Mouse (Mus musculus): ENCODE results near the gene Chst11. TPM values are rescaled to one million over a fixed set of nuclear protein-coding genes. Genes with fewer than 3 reads are reported as not detected.
A peak's percentile ranks its signal among the peaks of the same experiment; 100 is the strongest.

Gene Chst11
- total and polyA plus RNA-seq, 2 experiments from 2014 or later = 0.57 to 6.6 TPM

DNA sequence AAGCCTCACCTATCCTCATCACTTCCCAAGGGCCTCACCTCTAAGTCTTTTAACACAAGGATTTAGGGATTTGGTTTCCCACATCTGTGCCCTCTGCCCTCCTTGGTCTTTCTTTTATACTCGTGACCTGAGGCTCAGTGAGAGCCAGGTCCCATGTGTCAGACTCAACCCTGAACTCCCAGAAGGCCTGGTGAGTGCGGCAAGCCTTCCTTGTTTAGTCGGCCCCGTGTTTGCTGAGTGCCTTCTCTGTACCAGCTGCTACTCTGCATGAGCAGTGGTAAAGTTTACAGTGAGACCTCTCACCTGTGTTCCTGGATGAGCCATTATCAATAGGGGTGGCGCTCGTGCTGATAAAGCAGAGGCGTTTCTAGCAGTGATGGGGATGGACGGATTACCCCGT lies 134.6 kb downstream of the Chst11 start:
- TF ChIP-seq CTCF (IDR thresholded peaks at IDR 0.05; ENCODE audit: low read depth) (no peak), EP300 (IDR thresholded peaks at IDR 0.05; ENCODE audit: low read depth) (no peak)
- ATAC-seq (ENCODE audit: insufficient read depth, low read depth) = no peak
- 60% methylated on average over 9 of the region's 9 CpGs for WGBS
- H3K36me3 ChIP-seq (replicated peaks; ENCODE audit: control insufficient read depth, insufficient read depth, low read length) = no peaks in the 10 kb centered on the region
- no peak overlapping the region for H3K9ac ChIP-seq (replicated peaks; ENCODE audit: low read depth, low read length)
- H3K4me1 ChIP-seq (ENCODE audit: control insufficient read depth, insufficient read depth) = peaks cover 20% of the 10 kb centered on the region
- H3K4me3 ChIP-seq (ENCODE audit: low read depth, low read length) = no peak overlapping the region
- no peak for DNase-seq (ENCODE audit: low spot score)
- H3K4me2 ChIP-seq (ENCODE audit: low read depth, low read length) = no peak overlapping the region
- no peak overlapping the region for H3K27ac ChIP-seq (ENCODE audit: low read depth)
- no peaks in the 10 kb centered on the region for H3K27me3 ChIP-seq (ENCODE audit: control insufficient read depth, insufficient read depth, low read length)
- H3K9me3 ChIP-seq (replicated peaks; ENCODE audit: control insufficient read depth, low read length) = no peaks in the 10 kb centered on the region

DNA sequence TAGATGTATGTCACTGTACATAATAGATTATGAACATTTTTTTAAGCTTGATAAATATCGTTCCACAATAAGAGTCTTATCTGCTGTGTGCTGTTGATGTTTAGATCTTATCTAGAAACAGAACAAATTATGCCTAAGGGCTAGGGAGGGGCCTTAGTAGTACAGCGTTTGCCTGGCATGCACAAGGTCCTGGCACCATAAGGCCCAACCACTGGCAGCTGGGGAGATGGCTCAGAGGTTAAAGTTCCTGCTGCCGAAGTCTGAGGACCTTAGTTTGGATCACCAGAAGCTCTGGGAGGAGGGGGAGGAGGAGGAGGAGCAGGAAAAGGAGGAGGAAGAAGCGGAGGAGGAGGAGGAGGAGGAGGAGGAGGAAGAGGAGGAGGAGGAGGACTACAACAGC lies 135.6 kb downstream of the Chst11 start:
- Histone ChIP-seq H3K9me3 (replicated peaks; ENCODE audit: control insufficient read depth, low read length) (no peaks in the 10 kb centered on the region), H3K4me3 (ENCODE audit: low read depth, low read length) (no peak overlapping the region), H3K36me3 (replicated peaks; ENCODE audit: control insufficient read depth, insufficient read depth, low read length) (no peaks in the 10 kb centered on the region), H3K27me3 (ENCODE audit: control insufficient read depth, insufficient read depth, low read length) (no peaks in the 10 kb centered on the region), H3K27ac (ENCODE audit: low read depth) (no peak overlapping the region), H3K4me2 (ENCODE audit: low read depth, low read length) (no peak overlapping the region), H3K4me1 (ENCODE audit: control insufficient read depth, insufficient read depth) (peaks cover 20% of the 10 kb centered on the region), H3K9ac (replicated peaks; ENCODE audit: low read depth, low read length) (no peak overlapping the region)
- DNase-seq (ENCODE audit: low spot score) (no peak), ATAC-seq (ENCODE audit: insufficient read depth, low read depth) (no peak)
- WGBS = 54% methylated on average over 4 of the region's 4 CpGs
- TF ChIP-seq EP300 (IDR thresholded peaks at IDR 0.05; ENCODE audit: low read depth) (no peak), CTCF (IDR thresholded peaks at IDR 0.05; ENCODE audit: low read depth) (no peak)

DNA sequence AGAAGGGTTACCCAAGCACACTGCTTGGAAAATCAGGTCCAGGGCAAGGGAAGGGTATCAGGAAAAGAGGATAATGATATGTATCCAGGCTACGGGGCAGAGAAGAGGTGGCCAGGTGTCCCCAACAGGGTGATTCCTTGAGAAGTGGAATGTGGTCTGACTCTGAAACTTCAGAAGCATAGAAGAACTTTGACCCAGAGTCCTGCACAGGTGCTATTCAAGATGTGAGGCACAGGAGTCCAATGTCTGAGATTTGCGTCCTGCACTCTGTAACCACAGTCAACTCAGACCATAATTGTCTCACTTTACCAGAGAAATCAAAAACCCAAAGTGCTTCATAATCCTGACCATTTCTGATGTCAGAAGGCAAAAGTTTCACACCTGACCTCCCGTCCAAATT lies 139.3 kb downstream of the Chst11 start:
- no peaks in the 10 kb centered on the region for H3K9me3 ChIP-seq (replicated peaks; ENCODE audit: control insufficient read depth, low read length)
- H3K27me3 ChIP-seq (ENCODE audit: control insufficient read depth, insufficient read depth, low read length) = no peaks in the 10 kb centered on the region
- no peak overlapping the region for H3K27ac ChIP-seq (ENCODE audit: low read depth)
- no peak for ATAC-seq (ENCODE audit: insufficient read depth, low read depth)
- H3K4me1 ChIP-seq (ENCODE audit: control insufficient read depth, insufficient read depth) = 0 out of 2 replicates have a peak, but pooled peaks cover 2% of the 10 kb centered on the region
- 91% methylated on average over 3 of the region's 3 CpGs for WGBS
- no peak for DNase-seq (ENCODE audit: low spot score)
- H3K36me3 ChIP-seq (replicated peaks; ENCODE audit: control insufficient read depth, insufficient read depth, low read length) = no peaks in the 10 kb centered on the region
- H3K4me2 ChIP-seq (ENCODE audit: low read depth, low read length) = no peak overlapping the region
- TF ChIP-seq EP300 (IDR thresholded peaks at IDR 0.05; ENCODE audit: low read depth) (no peak), CTCF (IDR thresholded peaks at IDR 0.05; ENCODE audit: low read depth) (no peak)
- no peak overlapping the region for H3K4me3 ChIP-seq (ENCODE audit: low read depth, low read length)
- no peak overlapping the region for H3K9ac ChIP-seq (replicated peaks; ENCODE audit: low read depth, low read length)

- 61% methylated on average over 9 of the region's 9 CpGs for WGBS
- ATAC-seq (ENCODE audit: insufficient read depth, low read depth) (0 out of 2 replicates have a peak, but pooled peaks have one; percentile 24), DNase-seq (ENCODE audit: low spot score) (no peak)
Measured at GRCm38 (mm10) chr10:83126447-83126846, 141.1 kb downstream of the Chst11 start.

DNA sequence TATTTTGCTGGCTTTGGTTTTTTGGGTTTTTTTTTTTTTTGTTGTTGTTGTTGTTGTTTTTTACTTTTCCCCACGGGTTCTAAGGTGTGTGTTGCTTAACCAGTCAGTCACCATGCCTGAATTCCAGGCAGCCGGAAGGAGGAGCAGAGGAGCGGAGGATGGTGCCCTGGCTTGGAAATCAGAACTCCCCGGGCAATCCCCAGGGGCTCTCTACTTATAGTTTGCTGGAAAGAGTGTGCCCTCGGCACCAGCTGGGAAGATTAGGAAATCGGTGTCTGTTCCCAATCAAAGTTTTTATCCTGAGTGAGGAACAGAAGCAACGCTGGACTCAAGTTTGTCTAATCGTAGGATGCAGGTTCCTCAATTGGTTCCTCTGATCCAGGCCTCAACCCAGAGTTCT lies 143.1 kb downstream of the Chst11 start:
- WGBS = 58% methylated on average over 8 of the region's 8 CpGs

More at GRCm38 (mm10) chr10:83126447-83126846, 141.1 kb downstream of the Chst11 start:
- Histone ChIP-seq H3K4me2 (ENCODE audit: low read depth, low read length) (no peak overlapping the region), H3K27ac (ENCODE audit: low read depth) (no peak overlapping the region), H3K9ac (replicated peaks; ENCODE audit: low read depth, low read length) (no peak overlapping the region), H3K27me3 (ENCODE audit: control insufficient read depth, insufficient read depth, low read length) (no peaks in the 10 kb centered on the region), H3K4me3 (ENCODE audit: low read depth, low read length) (no peak overlapping the region), H3K36me3 (replicated peaks; ENCODE audit: control insufficient read depth, insufficient read depth, low read length) (no peaks in the 10 kb centered on the region), H3K9me3 (replicated peaks; ENCODE audit: control insufficient read depth, low read length) (no peaks in the 10 kb centered on the region), H3K4me1 (ENCODE audit: control insufficient read depth, insufficient read depth) (0 out of 2 replicates have a peak, but pooled peaks cover 2% of the 10 kb centered on the region)
- TF ChIP-seq EP300 (IDR thresholded peaks at IDR 0.05; ENCODE audit: low read depth) (no peak), CTCF (IDR thresholded peaks at IDR 0.05; ENCODE audit: low read depth) (no peak)

DNA sequence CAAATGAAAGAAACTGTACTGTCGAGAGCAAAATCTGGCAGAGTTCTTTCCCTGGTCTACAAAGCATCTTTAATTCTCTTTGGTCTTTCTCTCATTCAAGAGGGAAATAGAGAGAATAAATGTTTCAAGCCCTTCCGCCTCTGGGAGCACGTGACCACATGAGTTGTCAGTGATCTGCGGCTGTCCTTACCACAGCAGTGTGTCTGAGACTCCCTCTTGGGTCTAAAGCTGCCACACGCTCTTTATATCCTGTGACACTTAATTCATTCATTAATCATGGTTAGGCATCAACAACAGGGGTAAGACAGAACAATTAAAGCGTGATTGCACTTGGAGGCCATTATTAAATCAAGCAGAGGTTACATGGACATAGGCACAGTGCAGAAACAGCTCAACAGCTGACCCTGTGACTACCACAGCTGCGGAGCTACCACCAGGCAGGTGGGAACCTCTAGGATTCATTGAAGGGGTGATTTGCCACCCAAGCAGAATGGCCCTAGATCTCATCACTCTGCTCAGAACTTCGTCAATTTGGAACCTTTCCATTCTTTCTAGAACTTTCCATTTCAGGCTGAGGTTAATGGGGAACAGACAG lies 144.4 kb downstream of the Chst11 start:
- 85% methylated on average over 8 of the region's 8 CpGs for WGBS
- TF ChIP-seq CTCF (IDR thresholded peaks at IDR 0.05; ENCODE audit: low read depth) (no peak), EP300 (IDR thresholded peaks at IDR 0.05; ENCODE audit: low read depth) (no peak)
- no peaks in the 10 kb centered on the region for H3K27me3 ChIP-seq (ENCODE audit: control insufficient read depth, insufficient read depth, low read length)
- H3K36me3 ChIP-seq (replicated peaks; ENCODE audit: control insufficient read depth, insufficient read depth, low read length) = no peaks in the 10 kb centered on the region
- H3K4me3 ChIP-seq (ENCODE audit: low read depth, low read length) = no peak overlapping the region
- no peak overlapping the region for H3K9ac ChIP-seq (replicated peaks; ENCODE audit: low read depth, low read length)
- no peaks in the 10 kb centered on the region for H3K9me3 ChIP-seq (replicated peaks; ENCODE audit: control insufficient read depth, low read length)
- DNase-seq (ENCODE audit: low spot score) (no peak), ATAC-seq (ENCODE audit: insufficient read depth, low read depth) (no peak)
- no peak overlapping the region for H3K27ac ChIP-seq (ENCODE audit: low read depth)
- no peak overlapping the region for H3K4me2 ChIP-seq (ENCODE audit: low read depth, low read length)
- H3K4me1 ChIP-seq (ENCODE audit: control insufficient read depth, insufficient read depth) = 0 out of 2 replicates have a peak, but pooled peaks cover 2% of the 10 kb centered on the region

More for the DNA sequence above, 143.1 kb downstream of the Chst11 start:
- ATAC-seq (ENCODE audit: insufficient read depth, low read depth) = no peak
- Histone ChIP-seq H3K27me3 (ENCODE audit: control insufficient read depth, insufficient read depth, low read length) (no peaks in the 10 kb centered on the region), H3K36me3 (replicated peaks; ENCODE audit: control insufficient read depth, insufficient read depth, low read length) (no peaks in the 10 kb centered on the region), H3K4me2 (ENCODE audit: low read depth, low read length) (no peak overlapping the region), H3K9me3 (replicated peaks; ENCODE audit: control insufficient read depth, low read length) (no peaks in the 10 kb centered on the region), H3K4me1 (ENCODE audit: control insufficient read depth, insufficient read depth) (0 out of 2 replicates have a peak, but pooled peaks cover 2% of the 10 kb centered on the region), H3K27ac (ENCODE audit: low read depth) (no peak overlapping the region), H3K4me3 (ENCODE audit: low read depth, low read length) (no peak overlapping the region), H3K9ac (replicated peaks; ENCODE audit: low read depth, low read length) (no peak overlapping the region)
- DNase-seq (ENCODE audit: low spot score) = no peak
- no peak for TF ChIP-seq CTCF (IDR thresholded peaks at IDR 0.05; ENCODE audit: low read depth)
- no peak for TF ChIP-seq EP300 (IDR thresholded peaks at IDR 0.05; ENCODE audit: low read depth)
